ENCODE assay signal across 20 mouse cellular contexts in the genomic region with DNA sequence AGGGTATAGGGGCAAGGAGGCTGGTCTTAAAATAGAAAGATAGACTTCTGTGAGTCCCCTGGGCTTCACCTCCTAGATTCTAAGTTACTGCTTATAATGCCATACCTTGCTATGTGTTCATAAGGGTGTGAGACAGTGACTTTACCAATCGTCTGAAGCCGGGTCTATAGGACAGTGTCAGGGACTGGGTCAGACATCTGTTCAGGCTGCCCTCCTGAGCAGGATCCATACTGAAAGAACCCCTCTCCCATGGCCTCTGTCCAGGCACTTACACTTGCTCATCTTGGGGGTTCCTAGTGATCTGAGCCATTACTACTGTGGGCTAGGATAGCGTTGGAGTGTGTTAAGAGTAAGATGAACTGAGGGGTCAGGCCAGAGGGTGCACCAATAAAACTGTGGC. TPM values are rescaled to one million over a fixed set of nuclear protein-coding genes. Genes with fewer than 3 reads are reported as not detected.
"Had no signal": no experiment of that assay in that cellular context is flagged by ENCODE, and none has a peak within 500 bp of the region (broad histone marks: within the 10 kb centered on the region; RNA-seq: fewer than 3 reads in every experiment).

No protein-coding gene starts in this region.

- H3K4me1 ChIP-seq: neural tube, embryonic 13.5 days; neural tube, embryonic 15.5 days; stomach, embryonic 15.5 days had no signal

- DNase-seq: retina, postnatal 1 day; right cerebral cortex, adult 18-20 months; right cerebral cortex, postnatal 14 days; right cerebral cortex, postnatal 25 days; right cerebral cortex, postnatal 4 days; spleen, adult 18-20 months; thymus, adult 18-20 months; thymus, adult 2 months; thymus, postnatal 14 days; thymus, postnatal 25 days; thymus, postnatal 36 days; thymus, postnatal 4 days had no signal

- H3K27ac ChIP-seq: neural tube, embryonic 13.5 days; neural tube, embryonic 15.5 days; stomach, embryonic 15.5 days; stomach, postnatal 0 days had no signal

- H3K4me2 ChIP-seq: neural tube, embryonic 13.5 days; neural tube, embryonic 15.5 days; stomach, embryonic 15.5 days had no signal

- H3K27me3 ChIP-seq: neural tube, embryonic 13.5 days; neural tube, embryonic 15.5 days; stomach, embryonic 15.5 days had no signal

- H3K9me3 ChIP-seq: neural tube, embryonic 13.5 days; neural tube, embryonic 15.5 days; stomach, embryonic 15.5 days had no signal

- H3K4me3 ChIP-seq: neural tube, embryonic 13.5 days; neural tube, embryonic 15.5 days; stomach, embryonic 15.5 days had no signal

- H3K9ac ChIP-seq: neural tube, embryonic 13.5 days; neural tube, embryonic 15.5 days; stomach, embryonic 15.5 days had no signal

RNA-seq across cellular contexts. Expression of a gene that starts 34.7 kb away (rescaled TPM):
- total RNA-seq: neutrophil, adult 5-6 weeks had no signal
- polyA plus RNA-seq: neural tube, embryonic 15.5 days; small intestine, adult 2 months; spleen, adult 2 months; stomach, embryonic 14.5 days had no signal
